Mouse (Mus musculus): Measurements from ENCODE around the gene Gm20388.

Gene Gm20388

DNA sequence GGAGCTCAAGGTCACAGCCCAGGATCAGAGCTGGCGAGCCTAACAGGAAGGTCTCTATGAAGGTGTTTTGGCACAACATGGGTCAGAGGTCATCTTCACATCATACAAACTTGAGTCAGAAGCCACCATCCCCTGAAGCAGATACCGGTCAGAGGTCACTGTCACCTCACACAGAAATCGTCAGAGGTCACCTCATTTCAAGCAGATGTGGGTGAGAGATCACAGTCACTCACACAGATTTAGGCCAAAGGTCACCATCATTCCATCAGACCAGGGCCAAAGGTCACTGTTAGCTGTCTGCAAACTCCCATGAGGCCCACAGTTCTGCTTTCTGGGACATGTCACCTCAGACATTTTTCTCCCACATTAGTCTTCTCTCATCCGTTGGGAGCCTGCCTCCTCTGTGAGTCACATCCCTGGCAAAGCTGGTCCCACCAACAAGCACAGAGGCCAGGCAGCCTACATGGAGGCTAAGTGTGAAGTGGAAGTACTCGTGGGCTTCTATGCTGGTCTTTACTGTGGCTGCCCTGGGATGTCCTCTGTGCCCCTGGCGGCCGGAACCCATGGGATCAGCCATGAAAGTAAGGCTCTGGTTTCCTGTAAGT, 2784.9 kb downstream of the Gm20388 start:
- no peak for DNase-seq (ENCODE audit: low spot score in 2 of 2)

DNA sequence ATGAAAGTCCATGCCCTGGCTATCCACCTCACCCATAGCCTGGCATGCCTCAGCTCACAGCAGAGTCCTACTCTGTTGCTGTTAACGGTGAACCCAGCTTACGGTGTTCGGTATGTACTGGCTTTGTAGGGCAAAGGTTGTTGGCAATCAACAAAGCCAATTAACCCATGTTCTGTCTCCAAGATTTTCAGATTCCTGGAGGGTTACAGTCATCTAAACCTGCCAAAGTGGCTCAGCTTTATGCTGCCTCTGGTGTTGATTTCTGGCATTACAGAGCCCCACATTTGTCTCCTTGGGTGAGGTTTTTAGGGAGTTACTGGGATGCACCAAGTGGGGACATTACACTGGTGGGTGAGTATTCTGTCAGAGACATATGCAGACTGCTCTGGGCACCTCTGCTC, 2786.5 kb downstream of the Gm20388 start:
- DNase-seq (ENCODE audit: low spot score in 2 of 2): no peak

GRCm38 (mm10) chr8:122697586-122697985, 2786.9 kb downstream of the Gm20388 start:
- no peak for DNase-seq (ENCODE audit: low spot score in 2 of 2)

GRCm38 (mm10) chr8:122698254-122698768, 2787.7 kb downstream of the Gm20388 start:
- no peak for DNase-seq (ENCODE audit: low spot score in 2 of 2)

- peak; percentile 66 to 79 for DNase-seq (ENCODE audit: low spot score in 2 of 2)
Measured at GRCm38 (mm10) chr8:122699005-122699492, 2788.4 kb downstream of the Gm20388 start, which contains the start of gene Cbfa2t3. Gene Cbfa2t3 (minus strand): TSS chr8:122699109.

GRCm38 (mm10) chr8:122700628-122701027, 2790.0 kb downstream of the Gm20388 start:
- DNase-seq (ENCODE audit: low spot score in 2 of 2): peak in 1 of 2 experiments; percentile 33

DNA sequence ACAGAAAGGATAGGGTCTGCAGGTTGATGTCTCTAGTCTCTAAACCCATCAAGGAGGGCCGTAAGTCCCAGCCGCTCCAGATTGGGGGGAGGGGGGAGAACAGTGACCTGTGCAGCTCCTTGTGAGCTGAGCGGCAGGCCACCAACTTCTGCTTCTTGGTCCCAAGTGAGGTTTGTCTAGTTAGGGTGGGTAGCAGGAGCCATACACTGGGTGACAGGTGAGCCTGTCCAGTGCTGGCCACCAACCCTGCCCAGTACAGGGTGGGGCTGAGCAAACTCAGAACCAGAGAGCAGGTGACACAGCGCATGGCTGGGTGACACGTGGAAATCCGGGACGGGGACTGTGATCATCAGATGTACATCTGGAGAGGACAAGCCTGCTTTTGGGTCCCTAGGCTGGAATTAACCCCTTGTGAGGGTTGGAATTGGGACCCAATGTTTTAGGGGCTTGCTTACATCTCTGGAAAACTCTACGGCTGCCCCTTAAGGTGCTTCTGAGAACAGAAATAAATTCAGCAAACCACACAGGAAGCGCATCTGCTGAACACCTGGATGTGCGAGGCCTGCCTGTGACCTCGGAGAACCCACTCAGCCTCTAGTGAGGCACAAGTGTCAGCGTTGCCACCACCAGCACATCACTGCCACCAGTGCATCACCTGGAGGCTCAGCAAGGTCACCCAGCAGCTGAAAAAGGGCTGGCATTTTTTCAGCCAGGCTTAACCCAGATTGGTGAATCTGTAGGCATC, 2791.0 kb downstream of the Gm20388 start:
- no peak for DNase-seq (ENCODE audit: low spot score in 2 of 2)

- DNase-seq (ENCODE audit: low spot score in 2 of 2): peak in 1 of 2 experiments; percentile 47
Measured at GRCm38 (mm10) chr8:122702301-122702941, 2791.8 kb downstream of the Gm20388 start.

DNA sequence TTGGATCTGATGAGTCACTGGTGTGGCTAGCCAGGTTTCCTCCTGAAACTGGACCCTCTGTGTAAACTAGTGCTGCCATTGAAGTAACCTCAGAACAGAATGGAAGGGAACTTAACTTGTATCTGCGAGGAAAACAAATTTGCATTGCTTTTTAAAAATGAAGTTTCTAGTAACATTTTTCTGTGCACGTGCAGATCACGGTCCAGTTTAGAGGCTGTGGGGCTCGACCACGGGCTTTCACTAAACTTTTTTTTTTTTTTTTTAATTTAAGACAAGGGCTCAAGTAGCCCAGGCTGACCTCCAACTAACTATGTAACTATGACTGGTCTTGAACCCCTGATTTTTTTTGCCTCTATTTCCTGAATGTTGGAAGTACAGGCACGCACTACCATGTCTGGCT, 2792.3 kb downstream of the Gm20388 start:
- no peak for DNase-seq (ENCODE audit: low spot score in 2 of 2)

DNA sequence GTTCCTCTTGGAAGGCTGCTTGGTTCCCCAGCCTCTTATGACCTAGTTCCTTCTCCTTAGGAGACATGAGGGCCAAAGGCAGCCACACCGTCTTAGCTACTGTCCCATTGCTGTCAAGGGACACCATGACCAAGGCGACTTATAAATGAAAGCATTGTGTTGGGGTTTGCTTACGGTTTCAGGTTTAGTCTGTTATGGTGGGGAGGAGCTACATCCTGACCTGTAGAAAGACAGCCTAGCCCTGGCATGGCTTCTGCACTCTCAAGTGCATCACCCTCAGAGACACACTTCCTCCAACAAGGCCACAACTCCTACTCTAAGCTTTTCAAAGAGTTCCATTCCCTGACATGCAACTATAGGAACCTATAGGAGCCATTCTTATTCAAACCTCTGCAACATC, 2794.0 kb downstream of the Gm20388 start:
- DNase-seq (ENCODE audit: low spot score in 2 of 2): no peak

DNA sequence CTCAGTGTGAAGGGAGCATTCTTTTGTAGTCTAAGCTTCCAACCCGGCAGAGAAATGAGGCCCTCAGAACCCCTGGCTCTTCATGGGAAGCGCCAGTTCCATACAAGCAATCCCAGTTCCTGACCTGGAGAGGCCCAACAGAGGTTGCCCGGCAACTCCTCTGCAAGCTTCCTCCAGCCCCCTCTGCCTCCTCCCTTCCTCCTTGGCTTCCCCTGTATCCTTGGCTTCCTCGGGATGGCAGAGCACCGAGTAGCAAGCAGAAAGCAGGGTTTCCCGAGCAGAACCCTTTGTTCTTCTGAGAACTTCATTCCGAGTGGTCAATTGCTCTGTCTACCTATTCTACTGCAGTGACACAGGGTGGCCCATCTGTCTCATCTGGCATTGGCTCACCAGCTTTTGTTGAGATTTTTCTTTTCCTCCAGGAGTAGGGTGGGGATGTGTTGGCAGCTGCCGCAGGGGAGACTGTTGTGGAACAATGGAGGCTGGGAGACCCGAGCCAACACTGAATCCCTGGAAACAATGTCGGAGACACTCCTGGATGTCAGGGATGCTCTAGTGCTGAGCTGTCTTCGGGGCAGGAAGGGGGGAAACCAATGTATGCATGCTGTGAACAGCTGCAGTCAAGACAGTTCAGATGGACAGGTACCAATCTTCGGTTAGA, 2795.4 kb downstream of the Gm20388 start:
- no peak for DNase-seq (ENCODE audit: low spot score in 2 of 2)

DNA sequence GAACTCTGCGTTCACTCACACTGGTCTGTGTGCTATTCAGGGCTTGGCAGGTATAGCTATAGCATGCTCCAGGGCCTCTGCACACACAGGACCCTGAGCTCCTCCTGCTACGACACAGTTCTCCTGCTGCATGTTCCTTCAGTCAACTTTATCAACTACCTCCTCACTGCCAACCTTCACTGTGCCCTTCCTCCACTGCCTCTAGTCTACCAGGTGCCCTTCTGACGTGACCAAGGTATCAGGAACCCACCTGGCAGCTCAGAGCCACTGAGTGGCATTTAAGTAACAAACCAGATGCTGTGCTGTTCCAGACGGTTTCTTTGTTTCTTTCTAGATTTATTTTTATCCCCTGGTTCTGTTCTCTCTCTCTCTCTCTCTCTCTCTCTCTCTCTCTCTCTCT, 2796.5 kb downstream of the Gm20388 start:
- DNase-seq (ENCODE audit: low spot score in 2 of 2): no peak

DNA sequence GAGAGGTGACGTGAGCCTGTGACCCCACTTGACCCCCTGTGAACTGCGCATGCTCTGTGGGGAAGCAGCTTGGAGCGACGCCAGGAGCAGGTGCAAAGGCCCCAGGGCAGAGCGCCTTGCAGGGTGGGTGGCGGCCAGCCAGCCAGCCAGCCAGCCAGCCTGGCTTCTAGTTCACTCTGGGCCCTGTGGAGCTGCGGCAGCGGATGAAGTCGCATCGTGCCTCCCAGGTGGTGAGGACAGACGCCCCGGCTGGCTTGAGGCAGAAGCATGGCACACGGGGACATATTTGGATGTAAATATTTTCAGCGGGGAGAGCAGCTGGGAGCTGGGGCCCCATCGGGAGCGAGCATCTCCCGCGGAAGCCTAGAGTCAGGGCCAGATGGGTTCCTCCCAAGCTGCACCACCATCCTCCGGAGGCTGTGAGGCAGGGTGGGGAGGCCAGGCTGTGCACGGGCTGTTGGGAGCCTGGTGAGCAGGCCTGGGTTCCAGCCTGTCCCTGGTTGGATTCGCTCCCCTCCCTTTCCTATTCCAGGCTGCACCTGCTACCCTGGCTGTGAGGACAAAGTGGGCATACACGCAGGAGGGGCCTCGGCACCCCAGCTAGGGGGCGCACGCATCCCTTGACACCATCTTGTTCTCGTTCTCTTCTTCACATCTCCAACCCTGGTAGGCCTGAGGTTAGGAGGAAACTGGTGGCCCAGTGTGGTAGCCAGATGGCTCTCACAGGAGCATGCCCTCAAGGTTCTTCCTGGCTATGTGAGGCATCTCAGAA, 2798.9 kb downstream of the Gm20388 start:
- no peak for DNase-seq (ENCODE audit: low spot score in 2 of 2)

DNA sequence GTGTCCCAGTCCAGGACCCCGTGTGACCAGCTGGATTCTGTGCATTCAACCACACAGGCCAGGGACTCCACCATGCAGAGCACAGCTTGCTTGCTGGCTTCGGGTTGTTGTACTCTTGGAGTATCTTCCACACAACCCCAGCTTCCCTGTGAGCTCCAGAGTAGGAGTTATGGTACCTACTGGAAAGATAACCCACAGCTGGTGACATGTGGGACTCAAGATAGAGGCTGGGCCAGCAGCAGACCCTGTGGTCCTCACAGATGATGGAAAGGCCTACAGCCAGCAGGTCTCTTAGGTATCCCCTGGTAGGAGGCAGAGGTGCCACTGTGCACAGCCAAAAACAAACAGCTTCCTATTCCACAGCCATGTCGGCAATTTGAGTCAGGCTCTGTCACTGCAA, 2800.8 kb downstream of the Gm20388 start:
- no peak for DNase-seq (ENCODE audit: low spot score in 2 of 2)

- peak; percentile 83 to 90 for DNase-seq (ENCODE audit: low spot score in 2 of 2)
Measured at GRCm38 (mm10) chr8:122711891-122712365, 2801.3 kb downstream of the Gm20388 start.

DNA sequence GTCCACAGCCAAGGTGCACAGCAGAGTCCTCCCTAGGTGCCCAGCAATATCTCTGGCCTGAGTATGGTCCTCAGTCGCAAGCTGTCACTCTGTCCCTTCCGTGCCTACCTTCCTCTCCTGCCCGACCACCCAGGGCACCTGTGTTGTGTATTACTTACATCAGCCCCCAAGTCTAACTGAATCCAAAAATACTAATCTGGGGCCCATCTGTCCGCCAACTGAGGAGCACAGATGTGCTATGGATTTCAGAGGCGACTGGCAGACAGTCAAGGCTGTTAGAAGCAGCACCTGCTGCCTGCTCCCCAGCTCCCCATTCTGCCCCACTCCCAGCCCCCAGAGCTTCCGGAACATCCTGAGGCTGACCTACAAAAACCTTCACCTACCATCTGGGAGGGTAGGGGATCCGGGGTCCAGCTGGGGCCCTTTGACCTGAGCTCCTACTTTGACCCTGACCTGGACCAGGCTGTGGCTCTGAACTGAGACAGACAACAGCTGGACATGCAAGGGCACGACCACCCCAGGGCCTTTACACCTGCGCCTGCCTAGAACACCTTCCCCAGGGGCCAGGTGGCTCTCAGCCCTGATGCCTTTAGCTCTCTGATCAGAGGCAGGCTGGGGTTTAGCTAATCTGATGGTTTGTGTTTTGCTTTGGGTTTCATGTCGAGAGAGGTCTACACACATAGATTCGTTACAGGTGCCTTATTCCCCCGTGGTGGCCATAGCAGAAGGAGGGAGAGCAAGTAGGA, 2801.9 kb downstream of the Gm20388 start:
- no peak for DNase-seq (ENCODE audit: low spot score in 2 of 2)

DNA sequence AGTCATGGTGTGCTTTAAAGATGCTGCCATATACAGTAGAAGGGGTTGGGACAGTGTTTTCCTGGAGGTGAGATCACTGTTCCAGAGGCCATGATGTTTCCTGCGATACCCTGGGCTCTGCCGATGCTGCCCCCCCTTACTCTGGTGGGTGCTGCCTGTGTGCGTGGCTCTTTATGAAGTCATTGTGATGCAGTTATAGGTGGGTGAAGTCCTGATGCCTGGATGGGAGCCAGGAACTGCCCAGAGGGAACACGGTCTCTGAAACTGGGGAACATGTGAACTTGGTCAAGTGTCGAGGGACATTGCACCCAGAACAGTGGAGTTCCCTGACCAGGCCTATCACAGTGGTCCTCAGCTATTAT, 2802.5 kb downstream of the Gm20388 start:
- no peak for DNase-seq (ENCODE audit: low spot score in 2 of 2)

DNA sequence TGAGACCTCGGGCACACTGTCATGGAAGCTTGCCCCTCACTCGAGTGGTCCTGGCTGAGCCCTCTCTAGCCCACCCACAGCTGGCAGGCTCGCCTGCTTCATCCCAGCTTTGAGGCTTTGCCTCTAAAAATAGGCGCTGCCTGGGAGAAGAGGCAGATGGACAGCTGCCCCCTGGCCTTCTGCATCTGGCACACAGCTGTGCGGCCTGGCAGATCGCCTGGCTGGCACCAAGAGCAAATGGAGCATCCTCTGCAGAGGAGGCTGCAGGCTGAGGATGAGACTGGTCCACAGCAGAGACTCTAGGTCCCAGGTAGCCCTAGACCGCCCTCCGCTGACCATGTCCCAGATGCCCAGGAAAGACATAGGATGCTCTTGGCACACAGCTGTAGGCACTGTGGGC, 2805.9 kb downstream of the Gm20388 start:
- no peak for DNase-seq (ENCODE audit: low spot score in 2 of 2)

GRCm38 (mm10) chr8:122717869-122718509, 2807.3 kb downstream of the Gm20388 start:
- DNase-seq (ENCODE audit: low spot score in 2 of 2): no peak

All from heart, adult 9 months (tissue).